Mouse (Mus musculus): ENCODE data around the gene Trim66.

Gene Trim66

DNA sequence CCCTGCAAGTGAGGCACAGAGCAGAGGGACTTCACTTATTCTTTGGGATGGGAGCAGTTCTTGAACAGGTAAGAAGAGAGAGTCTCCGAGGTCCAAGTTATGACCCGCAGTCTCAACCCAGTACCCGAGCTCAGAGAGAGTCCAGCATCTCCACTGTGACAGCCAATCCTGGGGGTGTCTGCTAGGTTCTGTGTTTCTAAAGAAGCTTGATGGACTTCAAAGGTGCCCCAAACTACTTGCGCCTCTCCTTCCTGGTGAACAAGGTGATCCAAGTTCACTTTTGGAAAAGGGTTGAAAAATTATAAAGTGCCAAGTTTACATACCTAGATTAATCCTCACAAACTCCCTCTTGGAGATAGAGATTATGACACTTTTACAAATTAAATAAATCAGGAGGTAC, at the start of gene Trim66:
TSS of gene Trim66 (minus strand) at position 101 of the 400 bp plus-strand sequence.
- no peak for DNase-seq (ENCODE audit: low read depth, low spot score)

DNA sequence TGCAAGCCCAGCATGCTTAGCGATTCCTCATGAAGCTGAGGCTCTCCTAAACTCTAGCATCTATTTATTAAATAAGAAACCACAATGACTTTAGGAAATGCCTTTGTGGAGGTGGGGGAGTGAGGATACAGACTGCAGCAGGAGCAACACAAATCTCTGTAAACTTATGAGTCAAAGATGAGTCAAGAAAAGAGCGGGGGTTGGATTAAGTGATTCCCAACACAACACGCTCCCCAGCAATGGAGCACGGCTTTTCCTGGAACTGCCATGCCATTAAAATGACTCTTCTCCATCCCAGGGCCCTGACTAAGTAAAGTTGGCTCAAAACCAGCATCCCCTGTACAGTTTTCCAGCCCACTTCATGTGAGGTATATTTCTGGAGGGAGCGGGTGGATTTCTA, 38.8 kb upstream of the Trim66 start:
- DNase-seq (ENCODE audit: low read depth, low spot score): no peak

DNA sequence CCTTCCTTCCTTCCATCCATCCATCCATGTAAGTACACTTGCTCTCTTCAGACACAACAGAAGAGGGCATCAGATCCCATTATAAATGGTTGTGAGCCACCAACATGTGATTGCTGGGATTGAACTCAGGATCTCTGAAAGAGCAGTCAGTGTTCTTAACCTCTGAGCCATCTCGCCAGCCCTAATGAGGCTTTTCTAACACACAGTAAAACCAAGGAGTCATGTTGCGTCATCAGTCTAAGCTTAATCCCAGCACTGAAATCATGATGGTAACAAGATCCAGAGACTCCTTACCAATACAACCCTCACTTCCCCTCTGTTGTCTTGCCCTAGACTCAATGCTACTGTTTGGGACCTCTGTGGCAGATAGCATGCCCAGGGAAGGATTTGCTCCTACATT, 38.3 kb upstream of the Trim66 start:
- no peak for DNase-seq (ENCODE audit: low read depth, low spot score)

DNA sequence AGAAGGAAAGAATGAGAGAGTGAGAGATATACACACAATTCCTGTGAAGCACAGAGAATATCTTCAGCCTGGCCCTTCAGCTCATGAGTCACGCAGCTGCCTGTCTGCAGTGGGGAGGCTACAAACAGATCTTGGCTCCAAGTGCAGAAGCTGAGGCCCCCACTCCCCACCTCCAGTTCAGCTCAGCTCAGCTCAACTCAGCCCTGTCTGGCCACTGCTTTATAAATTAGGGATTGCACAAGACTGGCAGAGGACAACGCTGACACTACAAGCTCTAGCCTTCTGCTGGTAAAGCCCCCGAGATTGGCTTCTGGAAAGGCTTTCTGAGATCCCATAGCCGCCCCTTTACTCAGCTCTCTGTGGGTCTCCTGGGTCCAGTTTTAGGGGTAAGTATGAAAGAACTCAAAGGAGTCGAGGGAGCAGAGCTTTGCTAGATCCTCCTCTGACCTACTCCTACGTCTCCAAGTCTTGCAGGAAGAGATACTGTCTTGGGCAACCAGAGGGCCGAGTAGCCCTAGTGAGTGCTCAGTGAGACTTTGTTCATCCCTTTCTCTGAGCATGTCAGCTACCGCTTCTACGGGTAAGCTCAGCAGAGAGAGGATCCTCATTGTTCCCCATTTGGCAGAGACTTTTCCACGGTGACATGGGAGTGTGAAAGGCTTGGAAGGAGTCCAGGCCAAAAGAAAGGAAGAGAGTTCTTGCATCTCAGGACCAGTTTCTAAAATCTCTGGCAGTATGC, 37.5 kb upstream of the Trim66 start:
- DNase-seq (ENCODE audit: low read depth, low spot score): no peak

DNA sequence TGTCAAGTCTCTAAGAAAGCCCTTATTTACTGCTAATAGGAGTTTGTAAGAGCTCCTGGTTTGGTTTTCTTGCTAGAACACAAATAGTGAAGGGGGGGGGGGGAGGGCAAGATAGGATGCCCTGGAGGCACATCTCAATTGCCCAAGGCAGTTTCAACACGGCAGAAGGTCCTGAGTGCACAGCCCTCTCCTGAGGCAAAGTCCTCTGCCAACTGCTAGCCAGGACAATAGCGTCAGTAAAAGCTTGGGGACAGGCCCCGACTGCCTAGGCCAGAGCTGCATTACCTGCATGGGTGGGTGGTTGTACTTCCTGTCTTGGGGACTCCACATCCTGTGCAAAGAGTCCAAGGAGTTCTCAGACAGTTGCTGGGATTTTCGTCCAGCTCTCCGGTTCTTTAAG, 36.9 kb upstream of the Trim66 start:
- no peak for DNase-seq (ENCODE audit: low read depth, low spot score)

DNA sequence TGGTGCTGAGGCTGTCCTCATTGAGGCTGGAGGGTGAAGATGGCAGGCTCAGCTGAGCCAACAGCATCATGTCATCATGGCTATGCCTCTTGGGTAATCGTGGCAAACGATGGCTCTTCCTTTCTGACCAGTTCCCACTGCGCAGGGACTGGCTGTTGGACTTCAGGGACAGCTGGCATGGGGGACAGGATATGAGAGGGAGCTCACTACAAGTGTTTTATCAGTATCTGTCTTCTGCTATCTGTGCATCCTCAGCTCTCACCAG, 34.4 kb upstream of the Trim66 start:
- no peak for DNase-seq (ENCODE audit: low read depth, low spot score)

DNA sequence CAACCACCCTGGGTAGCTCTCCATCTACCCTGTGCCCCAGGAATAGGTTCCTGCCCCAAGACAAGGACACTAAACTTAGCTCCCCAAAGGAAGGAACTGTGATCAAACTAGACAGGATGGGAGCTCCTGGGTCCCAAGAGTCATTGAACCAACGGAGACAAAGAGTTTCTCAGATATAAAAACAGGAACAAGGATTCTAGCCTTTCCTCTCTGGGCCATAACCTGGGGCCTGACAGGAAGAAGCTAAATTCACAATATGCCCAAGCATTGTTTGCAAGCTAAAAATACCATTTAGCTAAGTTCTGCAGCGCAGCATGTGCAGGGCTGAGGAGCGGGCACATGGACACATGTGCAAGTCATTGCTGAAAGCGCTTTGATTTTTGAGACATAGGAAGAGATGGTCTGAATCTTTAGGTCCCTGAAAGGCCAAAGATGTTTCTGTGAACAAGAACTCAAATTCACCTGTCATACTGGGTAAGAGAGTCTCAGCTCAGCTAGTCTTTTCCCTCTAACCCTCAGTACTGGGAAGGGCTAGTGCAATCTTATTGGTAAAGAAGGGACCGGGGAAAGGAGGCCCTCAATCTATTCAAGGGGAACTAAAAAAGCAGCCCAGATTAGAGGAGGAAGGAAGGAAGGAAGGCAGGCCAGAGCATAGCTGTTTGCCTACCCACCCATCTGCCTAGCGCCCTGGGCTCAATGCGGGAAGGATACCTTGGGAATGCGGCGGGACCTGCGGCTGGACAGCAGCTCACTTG, 33.9 kb upstream of the Trim66 start:
- no peak for DNase-seq (ENCODE audit: low read depth, low spot score)

DNA sequence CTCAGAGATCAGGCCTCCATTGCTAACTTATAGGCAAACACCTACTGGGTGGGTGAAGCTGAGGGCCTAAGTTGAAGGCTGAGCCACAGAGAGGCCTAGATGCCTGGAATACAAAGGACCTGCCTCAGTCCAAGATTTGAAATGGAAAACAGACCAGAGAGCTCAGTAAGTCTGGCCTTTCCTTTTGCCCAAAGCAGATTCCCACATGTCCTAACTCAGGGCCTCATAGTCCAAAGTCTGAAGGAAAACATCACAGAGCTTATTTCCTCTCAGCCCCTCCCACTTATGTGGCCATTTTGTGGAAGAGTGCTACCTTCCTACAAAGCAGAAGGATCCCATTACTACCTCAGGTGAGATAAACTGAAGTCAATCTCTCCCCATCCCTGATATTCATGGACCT, 33.0 kb upstream of the Trim66 start:
- no peak for DNase-seq (ENCODE audit: low read depth, low spot score)

DNA sequence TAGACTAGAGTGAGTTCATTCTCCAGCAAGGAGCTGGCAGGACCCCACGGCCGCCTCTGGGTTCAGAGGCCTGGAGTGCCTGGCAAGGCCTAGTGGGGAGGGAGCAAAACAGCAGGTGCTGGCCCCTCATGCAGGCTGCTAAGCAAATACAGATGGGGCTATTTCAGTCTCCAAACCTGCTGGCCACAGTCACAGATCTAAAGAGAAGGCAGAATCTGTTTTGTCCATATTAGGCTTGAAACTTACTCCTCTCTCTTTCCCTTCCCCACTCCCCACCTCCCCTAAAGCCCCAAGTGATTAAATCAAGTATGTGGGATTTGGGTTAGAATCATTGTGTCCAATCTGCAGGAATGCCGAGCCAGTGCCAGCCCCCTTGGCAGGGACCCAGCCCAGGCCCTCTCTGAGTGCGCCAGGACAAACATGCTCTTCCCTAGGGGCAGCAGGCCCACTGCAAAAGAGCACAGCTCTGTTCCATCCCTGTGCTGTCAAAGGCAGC, 28.6 kb upstream of the Trim66 start:
- DNase-seq (ENCODE audit: low read depth, low spot score): no peak

DNA sequence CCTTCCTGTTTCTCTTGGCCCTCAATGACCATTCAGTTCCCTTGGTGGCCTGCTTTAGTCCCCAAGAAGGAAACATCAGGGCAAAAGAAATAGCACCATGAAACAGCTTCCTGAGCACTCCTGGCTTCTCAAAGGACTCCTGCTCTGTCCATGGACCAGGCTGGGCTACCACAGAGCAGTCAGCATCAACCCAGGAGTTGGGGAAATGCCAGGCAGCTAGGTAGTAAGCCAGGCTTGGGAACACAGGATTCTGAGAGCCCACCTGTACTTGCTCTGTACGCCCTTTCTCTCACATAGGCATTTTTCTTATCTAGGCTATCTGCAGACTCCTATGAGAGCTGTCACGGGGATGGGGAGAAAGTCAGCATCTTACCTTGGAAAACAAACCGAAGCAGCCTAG, 27.0 kb upstream of the Trim66 start:
- no peak for DNase-seq (ENCODE audit: low read depth, low spot score)

DNA sequence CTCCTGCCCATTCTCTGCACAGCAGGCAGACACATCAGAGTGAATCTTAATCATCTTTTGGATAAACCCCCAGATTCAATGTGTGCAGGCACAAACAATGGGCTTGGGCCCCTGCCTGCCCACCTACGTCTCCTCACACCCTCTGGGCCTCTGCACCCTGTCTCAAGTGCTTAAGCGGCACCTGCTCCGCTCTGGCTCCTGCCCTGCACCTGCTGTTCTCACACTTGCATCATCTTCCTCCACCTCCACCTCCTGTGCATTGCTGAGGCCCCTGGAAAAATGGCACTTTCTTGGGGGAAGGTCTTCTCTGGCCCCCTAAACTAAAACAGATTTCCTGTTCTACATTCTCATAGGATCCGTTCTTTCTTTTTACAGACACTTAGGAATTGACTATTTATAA, 26.0 kb upstream of the Trim66 start:
- no peak for DNase-seq (ENCODE audit: low read depth, low spot score)

DNA sequence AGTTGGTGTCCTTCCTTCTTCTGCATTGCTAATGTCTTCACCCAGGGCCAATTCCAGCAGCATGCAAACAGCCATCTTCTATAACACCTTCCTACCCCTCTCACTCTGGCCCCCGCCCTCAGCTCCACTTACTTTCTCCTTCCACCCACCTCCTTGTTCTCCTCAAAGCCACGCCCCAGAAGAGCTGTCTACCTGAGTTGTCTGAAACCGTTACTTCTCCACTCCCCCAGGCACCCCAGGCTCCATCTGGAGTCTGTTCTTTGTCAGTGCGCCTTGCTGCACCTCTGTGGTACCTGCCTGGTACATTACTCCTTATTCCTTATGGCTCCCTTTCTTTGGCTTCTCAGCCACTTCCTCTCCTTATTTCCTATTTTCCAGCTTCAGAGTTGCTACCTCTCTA, 25.2 kb upstream of the Trim66 start:
- DNase-seq (ENCODE audit: low read depth, low spot score): no peak

DNA sequence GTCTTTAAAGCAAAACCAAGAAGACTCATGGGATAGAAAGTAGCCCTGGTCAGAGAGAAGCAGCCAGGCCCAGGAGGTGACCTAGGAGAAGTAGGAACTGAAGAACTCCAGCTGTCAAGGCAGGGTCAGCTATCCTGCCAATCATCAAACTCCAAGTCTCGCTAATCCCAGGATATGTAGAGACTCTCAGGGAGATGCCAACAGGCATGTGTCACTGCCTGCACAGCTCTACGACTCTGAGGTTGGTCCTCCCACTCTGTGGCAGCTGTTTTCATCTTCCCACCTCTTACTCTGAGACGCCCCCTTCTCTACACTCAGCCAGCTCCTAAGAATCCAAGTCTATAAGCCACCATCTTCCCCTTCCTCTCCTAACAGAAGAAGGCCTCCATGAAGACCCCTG, 24.8 kb upstream of the Trim66 start:
- no peak for DNase-seq (ENCODE audit: low read depth, low spot score)

DNA sequence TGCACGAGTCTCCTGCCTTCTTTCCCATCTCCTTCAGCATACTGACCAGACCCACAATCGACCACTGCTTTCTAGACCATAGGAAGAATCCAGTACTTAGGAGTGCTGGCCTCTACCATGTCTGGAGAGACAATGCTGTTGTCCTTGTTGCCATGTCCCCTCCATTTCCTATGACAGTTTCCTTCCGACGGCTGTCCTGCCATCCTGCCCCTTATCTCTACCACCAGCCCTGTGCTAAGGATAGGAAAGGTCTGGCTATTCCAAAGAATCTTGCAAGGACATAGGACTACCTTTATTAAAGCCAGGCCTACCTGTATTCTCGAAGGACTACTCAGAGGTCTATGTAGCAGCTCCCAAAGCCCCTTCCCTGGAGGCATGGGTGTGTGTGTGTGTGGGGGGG, 23.6 kb upstream of the Trim66 start:
- no peak for DNase-seq (ENCODE audit: low read depth, low spot score)

DNA sequence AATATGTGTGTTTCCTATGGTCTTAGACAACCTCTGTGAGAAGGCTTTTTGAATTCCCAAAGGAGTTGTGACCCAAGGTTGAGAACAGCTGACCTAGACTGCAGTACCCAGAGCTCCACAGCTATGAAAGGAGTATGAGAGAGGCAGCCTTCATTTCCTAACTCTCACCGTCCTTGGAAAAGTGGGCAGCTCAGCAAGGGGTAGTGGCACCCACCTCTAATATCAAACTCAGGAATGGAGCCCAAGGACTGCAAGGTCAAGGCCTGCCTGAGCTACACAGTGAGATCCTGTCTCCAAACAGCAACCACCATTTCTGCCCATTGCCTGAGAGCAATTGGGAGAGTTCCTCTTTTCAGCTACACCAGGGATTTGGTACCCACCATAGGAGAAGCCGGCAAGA, 21.8 kb upstream of the Trim66 start:
- DNase-seq (ENCODE audit: low read depth, low spot score): no peak

DNA sequence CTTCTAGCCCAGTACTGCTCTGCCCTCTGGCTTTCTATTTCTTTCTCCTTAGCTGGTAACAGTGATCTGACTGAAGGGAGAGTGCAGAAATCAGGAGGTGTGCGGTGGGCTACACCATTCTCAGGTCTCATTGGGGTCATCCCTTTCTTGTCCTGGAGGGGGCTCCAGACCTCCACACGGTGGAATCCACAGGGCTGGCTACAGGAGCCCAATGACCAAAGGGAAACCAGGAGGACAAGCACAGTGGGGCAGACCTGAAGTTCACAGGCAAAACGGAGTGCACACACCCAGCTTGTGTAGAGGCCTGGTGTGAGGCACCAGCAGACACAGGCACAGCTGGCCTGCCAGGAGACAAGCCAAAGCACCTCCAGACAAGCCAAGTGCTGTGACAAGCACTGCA, 20.4 kb upstream of the Trim66 start:
- no peak for DNase-seq (ENCODE audit: low read depth, low spot score)

DNA sequence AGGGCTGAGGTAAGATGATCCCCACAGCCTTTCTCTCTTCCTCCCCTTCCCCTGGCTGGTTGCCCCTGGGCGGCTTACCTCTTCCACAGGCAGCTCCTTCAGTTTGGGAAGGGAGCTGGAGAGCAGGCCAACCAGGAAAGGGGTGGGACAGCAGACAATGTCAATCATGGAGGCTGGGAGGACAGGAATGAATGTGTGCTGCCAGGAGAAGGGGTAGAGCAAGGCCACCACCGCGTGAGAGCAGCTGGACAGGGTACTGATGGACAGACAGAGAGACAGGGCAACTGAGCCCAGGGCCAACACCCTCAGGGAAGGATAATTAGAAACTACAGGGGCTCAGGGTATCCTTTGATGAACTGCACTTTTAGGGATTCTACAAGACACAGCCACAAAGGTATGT, 19.6 kb upstream of the Trim66 start:
- DNase-seq (ENCODE audit: low read depth, low spot score): no peak

DNA sequence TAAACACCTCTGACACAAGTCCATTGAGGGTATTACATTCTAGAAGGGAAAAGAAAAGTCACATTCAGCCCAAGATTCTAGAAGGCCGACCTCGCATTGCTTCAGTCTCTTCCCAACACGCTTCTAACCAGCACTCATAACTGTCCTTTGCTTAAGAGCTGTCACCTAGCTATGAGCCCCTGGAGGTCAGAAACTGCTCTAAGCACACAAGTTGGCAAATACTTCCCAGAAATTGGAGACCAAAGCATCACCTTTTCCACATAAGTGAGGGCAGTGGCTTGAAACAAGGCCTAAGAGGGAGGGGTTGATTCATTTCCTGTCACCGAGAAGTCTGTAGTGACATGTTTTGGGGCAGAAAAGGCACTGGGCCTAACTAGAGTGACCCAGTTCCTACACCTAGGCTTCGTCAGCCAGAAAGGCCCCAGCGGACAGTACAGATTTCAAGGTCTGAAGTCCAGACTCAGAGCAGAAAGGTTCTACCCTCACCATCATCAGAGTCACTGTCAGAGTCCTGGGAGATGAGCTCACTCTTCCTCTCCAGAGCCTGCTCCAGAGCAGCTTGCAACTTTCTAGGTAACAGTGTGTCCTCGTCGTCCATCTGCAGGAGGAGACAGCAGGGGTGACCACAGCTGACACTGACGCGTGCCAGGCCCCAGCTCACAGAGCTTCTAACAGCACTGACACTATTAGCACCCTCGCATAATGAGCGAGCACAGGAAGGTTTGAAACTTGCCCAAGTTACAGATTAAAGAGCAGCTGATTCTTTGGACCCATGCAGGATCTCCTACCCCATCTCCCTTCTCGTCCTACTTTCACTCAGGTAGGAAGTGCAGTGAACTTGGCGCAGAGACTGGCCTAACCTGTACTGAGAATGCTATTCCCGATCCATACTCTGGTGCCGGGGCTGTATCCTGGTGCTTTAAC, 18.1 kb upstream of the Trim66 start:
- no peak for DNase-seq (ENCODE audit: low read depth, low spot score)

DNA sequence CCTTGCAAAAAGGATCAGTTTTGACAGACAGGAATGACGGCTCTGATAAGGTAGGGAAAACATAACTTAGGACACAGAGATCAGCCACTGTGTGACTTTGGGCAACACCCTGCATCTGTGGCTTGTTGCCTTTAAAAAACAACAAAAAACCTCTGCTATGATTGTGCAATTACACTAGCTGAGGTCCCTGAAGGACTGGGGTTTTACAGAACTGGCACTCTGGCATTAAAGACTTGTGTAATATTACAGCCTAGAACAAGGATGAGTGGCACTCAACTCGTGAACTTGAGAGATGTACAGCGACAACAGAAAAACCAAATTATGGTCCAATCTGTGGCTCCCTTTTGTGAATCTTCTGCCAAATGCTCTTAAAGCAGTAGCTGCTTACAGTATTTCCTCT, 16.8 kb upstream of the Trim66 start:
- DNase-seq (ENCODE audit: low read depth, low spot score): no peak

DNA sequence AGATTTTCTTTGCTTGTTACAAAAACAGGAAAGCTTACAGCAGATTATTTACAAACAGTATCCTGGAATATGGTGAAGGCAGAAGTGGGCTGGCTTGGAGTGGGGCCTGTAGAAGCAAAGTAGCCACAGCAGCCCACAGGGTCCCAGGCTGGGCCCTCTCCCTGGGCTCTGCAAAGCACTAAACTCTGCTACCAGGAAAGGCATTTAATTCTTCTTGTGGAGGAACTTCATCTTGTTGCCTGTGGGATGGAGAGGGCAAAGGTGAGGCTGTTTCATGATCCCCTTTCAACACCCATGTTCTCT, 16.5 kb upstream of the Trim66 start:
- no peak for DNase-seq (ENCODE audit: low read depth, low spot score)

DNA sequence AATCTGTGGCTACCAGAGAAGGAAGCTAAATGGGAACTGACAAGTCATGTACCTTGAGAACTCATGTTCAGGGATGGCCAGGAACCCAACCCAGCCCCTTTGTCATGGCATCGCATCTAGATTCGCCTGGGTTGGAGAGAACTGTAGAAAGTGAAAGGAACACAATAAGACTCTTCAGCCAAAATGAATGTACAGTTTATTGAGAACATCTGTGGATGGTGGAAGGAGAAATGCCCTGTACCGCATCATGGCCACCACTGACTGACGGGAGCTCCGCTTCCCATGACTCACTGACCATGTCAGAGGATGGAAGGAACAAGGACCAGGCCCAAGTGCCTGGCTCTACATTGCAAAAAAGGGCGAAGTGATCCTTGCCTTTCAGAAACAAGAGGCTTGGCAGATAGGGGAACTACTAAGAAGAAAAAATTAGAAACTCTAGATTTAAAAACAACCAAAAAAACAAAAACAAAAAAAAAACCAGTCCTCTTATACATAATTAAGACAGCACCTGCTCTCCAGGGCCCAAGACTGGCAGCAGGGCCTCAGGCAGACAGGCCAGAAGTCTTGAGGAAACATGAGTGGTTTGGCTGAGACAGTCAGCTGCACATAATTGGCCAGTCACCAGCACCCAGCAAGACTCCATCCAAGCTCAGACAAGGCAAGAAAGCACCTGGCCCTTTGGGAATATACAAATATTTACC, 16.0 kb upstream of the Trim66 start:
- no peak for DNase-seq (ENCODE audit: low read depth, low spot score)

DNA sequence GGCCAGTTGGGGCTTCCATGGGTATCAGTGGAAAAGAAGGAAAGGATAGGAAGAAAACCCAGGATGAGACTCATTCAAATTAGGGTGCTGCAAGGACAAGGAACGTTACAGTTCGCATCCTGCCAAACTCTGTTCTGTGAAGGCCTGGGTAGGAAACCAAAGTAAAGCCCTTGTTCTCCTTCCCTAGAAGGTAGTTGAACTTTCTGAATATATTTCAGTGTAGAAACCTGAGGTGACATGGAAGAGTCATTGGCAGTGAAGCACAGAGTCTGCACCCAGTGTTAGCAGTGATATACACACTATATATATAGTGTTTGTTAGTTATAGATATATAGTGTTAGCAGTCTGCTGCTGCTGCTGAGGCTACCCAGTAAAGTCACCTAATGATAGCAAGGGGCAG, 15.4 kb upstream of the Trim66 start:
- DNase-seq (ENCODE audit: low read depth, low spot score): no peak

All from forelimb bud, embryonic 11.5 days (tissue).